Mouse (Mus musculus): ENCODE measurements around the gene Myl6.
"Not testable (repeated sequence)": the region's sequence is repeated elsewhere in the genome, so short reads cannot be mapped to it uniquely, and the experiment has no call there.

The Myl6 gene

GRCm38 (mm10) chr10:128509831-128510230 is 15.9 kb upstream of the Myl6 start:
- DNase-seq (ENCODE audit: low spot score in 2 of 2), result no peak

GRCm38 (mm10) chr10:128509203-128509602 is 15.3 kb upstream of the Myl6 start:
- no peak for DNase-seq (ENCODE audit: low spot score in 2 of 2)

- no peak for DNase-seq (ENCODE audit: low spot score in 2 of 2)
Observed at GRCm38 (mm10) chr10:128508260-128508659, 14.3 kb upstream of the Myl6 start.

- DNase-seq (ENCODE audit: low spot score in 2 of 2), result no peak
Observed at GRCm38 (mm10) chr10:128505974-128506373, 12.0 kb upstream of the Myl6 start.

GRCm38 (mm10) chr10:128505371-128505667 is 11.4 kb upstream of the Myl6 start:
- DNase-seq (ENCODE audit: low spot score in 2 of 2), result not testable (repeated sequence)

GRCm38 (mm10) chr10:128504641-128505370 is 10.9 kb upstream of the Myl6 start:
- no peak for DNase-seq (ENCODE audit: low spot score in 2 of 2)

GRCm38 (mm10) chr10:128504012-128504411 is 10.1 kb upstream of the Myl6 start:
- no peak for DNase-seq (ENCODE audit: low spot score in 2 of 2)

GRCm38 (mm10) chr10:128503532-128503931 is 9.6 kb upstream of the Myl6 start:
- no peak for DNase-seq (ENCODE audit: low spot score in 2 of 2)

- DNase-seq (ENCODE audit: low spot score in 2 of 2), result no peak
Observed at GRCm38 (mm10) chr10:128502341-128502740, 8.4 kb upstream of the Myl6 start.

GRCm38 (mm10) chr10:128499116-128499671 is 5.2 kb upstream of the Myl6 start:
- DNase-seq (ENCODE audit: low spot score in 2 of 2), result peak in 1 of 2 experiments; percentile 51

- DNase-seq (ENCODE audit: low spot score in 2 of 2), result peak; percentile 90 to 93
Observed at GRCm38 (mm10) chr10:128498590-128498989, 4.6 kb upstream of the Myl6 start, which contains the start of gene Myl6b. TSS of gene Myl6b (minus strand) at chr10:128498685.

GRCm38 (mm10) chr10:128497134-128497737 is 3.3 kb upstream of the Myl6 start:
- no peak for DNase-seq (ENCODE audit: low spot score in 2 of 2)

GRCm38 (mm10) chr10:128496509-128497077 is 2.6 kb upstream of the Myl6 start:
- DNase-seq (ENCODE audit: low spot score in 2 of 2), result no peak

- DNase-seq (ENCODE audit: low spot score in 2 of 2), result no peak
Observed at GRCm38 (mm10) chr10:128495903-128496302, 2.0 kb upstream of the Myl6 start.

GRCm38 (mm10) chr10:128495270-128495669 is 1.3 kb upstream of the Myl6 start:
- DNase-seq (ENCODE audit: low spot score in 2 of 2), result no peak

- no peak for DNase-seq (ENCODE audit: low spot score in 2 of 2)
Observed at GRCm38 (mm10) chr10:128494667-128495245, 811 bp upstream of the Myl6 start.

- no peak for DNase-seq (ENCODE audit: low spot score in 2 of 2)
Observed at GRCm38 (mm10) chr10:128493319-128493694, 638 bp downstream of the Myl6 start.

GRCm38 (mm10) chr10:128492633-128493311 is 1.2 kb downstream of the Myl6 start:
- no peak for DNase-seq (ENCODE audit: low spot score in 2 of 2)

GRCm38 (mm10) chr10:128492051-128492450 is 1.9 kb downstream of the Myl6 start:
- not testable (repeated sequence) for DNase-seq (ENCODE audit: low spot score in 2 of 2)

GRCm38 (mm10) chr10:128491495-128491894 is 2.5 kb downstream of the Myl6 start:
- DNase-seq (ENCODE audit: low spot score in 2 of 2), result no peak

- DNase-seq (ENCODE audit: low spot score in 2 of 2), result no peak
Observed at GRCm38 (mm10) chr10:128490912-128491311, 3.0 kb downstream of the Myl6 start.

- DNase-seq (ENCODE audit: low spot score in 2 of 2), result no peak
Observed at GRCm38 (mm10) chr10:128490232-128490631, 3.7 kb downstream of the Myl6 start.
